Mouse (Mus musculus) kidney, adult 11 months (tissue): Measurements from ENCODE around the gene Rfc3.
"Not testable (repeated sequence)": the region's sequence is repeated elsewhere in the genome, so short reads cannot be mapped to it uniquely, and the experiment has no call there.

Experiments used
- DNase-seq: peaks from one replicate; pipeline ENCODE4 v3.0.0; 2022

Rfc3 gene

DNA sequence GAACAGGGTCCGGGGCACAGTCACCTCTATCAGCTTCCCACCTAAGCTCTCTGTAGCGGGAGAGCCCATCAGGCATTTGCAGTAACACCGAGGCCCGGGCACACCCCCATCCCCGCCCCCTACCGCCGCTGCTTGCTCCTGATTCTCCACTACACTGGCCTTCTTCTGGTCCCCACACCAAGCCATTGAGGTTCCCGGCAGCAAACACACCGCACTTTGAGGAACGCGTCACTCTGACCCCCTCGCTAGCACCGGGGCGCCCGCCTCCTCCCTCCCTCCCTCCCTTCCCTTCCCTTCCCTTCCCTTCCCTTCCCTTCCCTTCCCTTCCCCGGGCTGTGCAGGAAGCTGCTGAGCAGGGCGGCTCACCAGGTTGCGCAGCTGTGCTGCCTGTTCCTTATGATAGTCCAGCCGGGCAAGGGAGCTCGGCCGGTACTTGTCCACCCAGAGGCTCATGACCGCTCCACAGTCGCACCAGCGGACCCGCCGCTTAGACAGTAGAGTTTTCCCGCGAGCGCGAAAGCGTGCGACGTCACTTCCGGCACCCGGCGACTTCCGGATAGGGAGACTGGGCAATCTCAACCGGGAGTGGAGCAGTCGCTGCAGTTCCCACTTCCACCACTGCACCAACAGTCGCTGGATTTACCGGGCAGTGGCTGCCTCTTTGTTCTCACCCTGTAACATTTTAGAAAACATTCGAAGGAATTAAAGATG lies at the start of gene Rfc3:
TSS of gene Rfc3 (minus strand) at position 543 of the 711 bp plus-strand sequence.
- DNase-seq: peak; percentile 90

DNA sequence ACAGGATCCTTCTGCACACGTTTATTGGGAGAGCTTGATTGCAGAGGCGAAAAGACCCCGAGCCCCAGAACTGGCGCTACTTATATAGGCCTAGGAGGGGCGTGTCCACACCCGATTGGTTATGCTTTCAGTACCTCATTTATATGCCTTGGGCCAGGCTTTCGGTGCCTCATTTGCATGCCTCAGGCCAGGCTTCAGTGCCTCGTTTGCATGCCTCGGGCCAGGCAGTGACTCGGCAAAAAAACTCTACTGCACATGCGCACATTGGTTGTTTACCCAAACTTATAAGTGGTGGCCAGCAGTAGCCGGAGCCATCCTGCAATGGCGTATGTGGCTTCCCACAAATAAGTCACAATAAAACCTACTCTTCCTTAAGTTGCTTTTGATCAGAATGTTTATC lies 42.6 kb upstream of the Rfc3 start:
- DNase-seq: not testable (repeated sequence)

DNA sequence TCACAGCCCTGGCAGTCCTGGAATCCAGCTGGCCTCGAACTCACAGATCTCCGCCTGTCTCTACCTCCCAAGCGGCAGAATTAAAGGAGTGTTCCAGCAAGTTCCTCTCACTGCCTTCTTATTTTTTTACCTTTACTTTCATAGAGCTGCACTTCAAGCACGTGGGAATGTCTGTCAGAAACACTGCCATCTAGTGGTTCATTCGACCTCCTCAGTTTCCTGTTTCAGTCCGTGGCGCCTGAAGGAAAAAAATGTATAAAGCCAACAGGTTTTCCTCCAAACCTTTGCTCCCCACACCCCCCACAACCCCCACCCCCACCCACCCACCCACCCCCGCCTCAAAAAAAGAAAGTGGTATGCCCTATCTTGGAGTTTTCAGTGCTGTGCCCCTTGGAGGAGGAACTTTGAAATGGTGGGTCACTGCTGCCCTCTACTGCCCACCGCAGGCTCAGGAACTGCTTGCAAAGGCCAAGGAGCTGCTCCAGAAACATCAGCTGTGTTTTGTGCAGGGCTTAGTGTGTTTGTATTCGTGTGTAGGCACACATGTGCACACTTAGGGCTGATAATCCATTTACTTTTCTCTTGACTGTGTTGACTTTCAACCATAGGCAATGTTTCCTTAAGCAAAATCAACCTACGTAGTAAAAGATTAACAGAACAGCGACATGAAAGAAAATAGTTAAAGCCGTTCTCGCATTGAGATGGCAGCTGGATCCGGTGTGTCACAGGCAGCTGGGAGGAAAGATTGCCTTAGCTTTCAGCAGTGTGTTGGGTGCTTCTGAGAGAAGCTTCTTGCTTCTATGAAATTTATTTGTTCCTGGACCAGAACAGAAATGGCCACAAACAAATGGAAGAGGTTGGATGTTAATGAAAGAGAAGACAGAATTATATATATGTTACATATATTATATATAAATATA lies 35.8 kb upstream of the Rfc3 start:
- DNase-seq: peak; percentile 75

DNA sequence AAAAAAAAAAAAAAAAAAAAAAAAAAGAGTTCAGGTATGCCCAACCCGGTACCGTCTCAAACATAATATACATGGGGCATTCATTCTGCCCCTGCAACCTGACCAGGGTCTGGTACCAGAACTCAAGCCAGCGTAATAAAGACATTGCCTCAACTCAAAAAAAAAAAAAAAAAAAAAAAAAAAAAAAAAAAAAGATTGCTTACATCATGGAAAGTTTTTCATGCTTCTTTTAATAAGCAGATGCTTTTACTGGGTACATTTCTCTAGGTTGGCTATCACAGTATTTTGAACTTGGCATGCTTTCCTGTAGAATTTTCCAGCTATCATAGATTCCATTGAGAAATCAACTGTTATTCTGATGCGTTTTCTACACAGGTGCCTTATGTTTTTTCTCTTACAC lies 11.2 kb upstream of the Rfc3 start:
- no peak for DNase-seq

DNA sequence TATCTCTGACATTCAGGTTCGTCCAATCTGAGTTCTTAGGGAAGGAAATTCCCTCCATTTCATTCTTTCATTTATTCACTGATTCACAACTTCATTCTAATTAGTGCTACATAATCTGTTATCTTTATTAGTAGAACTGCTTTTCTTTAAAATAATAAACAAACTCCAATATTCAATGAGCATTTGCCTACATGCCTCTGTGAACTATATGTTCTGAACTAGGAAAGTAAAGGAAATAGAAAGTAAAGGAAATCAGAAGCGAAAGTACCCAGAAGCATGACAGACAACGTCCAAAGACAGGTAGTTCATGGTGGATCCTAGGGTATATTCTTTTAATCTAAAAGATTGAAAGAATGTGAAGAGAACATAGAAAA lies 356 bp upstream of the Rfc3 start:
- DNase-seq: no peak

DNA sequence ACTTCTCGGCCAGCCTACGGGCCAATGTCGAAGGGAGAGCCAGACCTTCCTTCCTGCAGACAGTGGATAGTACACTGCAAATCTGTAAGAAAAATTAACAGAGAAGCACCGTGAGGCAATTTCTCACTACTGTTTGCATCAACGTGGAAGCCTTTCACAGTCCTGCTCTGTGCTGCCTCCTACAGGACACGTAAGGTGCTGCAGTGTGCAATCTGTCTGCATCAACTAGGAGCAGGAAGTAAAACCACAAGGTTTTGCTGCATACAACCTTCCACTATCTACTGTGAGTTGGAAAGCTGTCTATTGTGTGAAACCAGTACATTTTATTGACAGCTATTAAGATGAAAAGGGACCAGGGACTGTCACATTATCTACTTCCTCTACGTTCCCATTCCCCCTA lies 6.2 kb downstream of the Rfc3 start:
- DNase-seq: no peak

DNA sequence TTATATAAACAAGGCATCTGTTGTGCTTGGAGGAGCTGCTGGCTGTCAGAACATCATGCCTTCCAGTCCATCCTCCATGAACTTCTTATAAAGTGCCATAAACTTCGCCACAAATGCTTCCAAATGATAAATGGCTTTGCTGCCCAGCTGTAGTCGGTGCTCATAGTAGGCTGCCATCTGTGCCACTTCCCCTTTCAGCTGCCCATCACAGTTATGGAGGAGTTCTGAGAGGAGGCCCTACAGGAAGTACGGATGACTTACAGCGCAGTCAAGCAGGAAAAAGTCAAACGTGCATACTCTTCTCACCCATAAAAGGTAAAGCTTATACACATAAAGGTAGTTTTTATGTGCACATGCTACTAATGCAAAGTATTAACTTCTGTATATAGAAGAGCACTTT lies 8.2 kb downstream of the Rfc3 start:
- no peak for DNase-seq

DNA sequence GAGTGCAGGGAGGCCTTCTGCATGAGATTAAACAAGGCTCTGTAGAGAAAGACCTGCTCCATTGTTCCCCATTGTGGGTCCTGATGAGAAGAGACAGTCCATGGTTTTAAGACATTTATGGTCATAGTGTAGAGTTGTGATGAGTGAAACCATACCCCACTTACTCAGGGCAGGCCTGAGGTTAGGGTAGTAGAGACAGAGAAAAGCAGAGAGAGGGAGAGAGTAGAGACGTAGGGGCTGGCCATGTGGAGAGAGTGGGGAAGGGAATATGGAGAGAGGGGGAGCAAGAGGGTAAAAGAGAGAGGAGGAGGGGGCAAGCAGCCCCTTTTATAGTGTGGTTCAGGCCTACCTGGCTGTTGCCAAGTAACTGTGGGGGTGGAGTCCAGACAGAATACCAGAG lies 8.9 kb downstream of the Rfc3 start:
- no peak for DNase-seq

DNA sequence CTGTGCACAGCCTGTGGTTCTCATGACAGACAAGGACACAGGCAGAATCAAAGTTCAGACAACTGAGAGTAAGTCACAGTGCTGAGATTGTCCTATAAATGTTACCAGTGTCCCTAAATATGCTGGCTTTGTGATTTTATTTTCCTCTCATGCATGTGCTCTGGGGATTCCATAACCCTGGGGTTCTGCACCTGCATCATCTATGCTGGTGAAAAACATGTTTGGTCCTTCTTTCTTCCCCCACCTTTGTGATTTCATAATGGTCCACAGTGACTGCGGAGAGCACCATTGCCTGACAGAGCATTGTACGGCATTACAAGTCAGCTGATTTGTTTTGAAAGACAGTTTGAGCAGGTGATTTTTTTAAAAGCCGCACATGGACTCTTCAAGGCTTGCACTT lies 45.1 kb downstream of the Rfc3 start, which contains the start of gene Vmn2r18:
TSS of gene Vmn2r18 (minus strand) at position 101 of the 400 bp plus-strand sequence.
- DNase-seq: no peak

DNA sequence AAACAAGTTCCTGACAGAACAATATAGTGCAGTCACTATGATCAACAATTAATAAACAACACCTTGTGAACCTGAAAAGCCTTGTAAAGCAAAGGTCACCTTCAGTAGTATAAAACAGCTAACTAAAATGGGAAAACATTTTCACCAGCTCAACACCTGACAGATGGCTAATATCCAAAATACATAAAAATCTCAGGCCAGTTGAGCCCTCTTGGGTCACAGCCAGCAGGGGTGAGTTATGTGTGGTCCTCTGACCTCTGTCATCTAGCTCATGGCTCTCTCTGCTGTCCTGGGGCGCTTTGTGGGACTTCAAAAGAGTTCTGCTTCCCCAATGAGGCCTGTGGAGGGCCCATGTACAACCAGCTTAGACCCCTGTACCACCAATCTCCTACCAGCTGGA lies 49.3 kb downstream of the Rfc3 start:
- DNase-seq: peak; percentile 1
